Mouse (Mus musculus): ENCODE data around the gene Ammecr1. TPM values are rescaled to one million over a fixed set of nuclear protein-coding genes. Genes with fewer than 3 reads are reported as not detected.
A peak's percentile ranks its signal among the peaks of the same experiment; 100 is the strongest.

Ammecr1 gene
- total RNA-seq (2021): 1 to 10 TPM; 1.6 TPM
- long read RNA-seq, partial matches to known transcripts: 1 of 3 reads
- long read RNA-seq, other reads (novel, unspliced or antisense): 2 of 3 reads

DNA sequence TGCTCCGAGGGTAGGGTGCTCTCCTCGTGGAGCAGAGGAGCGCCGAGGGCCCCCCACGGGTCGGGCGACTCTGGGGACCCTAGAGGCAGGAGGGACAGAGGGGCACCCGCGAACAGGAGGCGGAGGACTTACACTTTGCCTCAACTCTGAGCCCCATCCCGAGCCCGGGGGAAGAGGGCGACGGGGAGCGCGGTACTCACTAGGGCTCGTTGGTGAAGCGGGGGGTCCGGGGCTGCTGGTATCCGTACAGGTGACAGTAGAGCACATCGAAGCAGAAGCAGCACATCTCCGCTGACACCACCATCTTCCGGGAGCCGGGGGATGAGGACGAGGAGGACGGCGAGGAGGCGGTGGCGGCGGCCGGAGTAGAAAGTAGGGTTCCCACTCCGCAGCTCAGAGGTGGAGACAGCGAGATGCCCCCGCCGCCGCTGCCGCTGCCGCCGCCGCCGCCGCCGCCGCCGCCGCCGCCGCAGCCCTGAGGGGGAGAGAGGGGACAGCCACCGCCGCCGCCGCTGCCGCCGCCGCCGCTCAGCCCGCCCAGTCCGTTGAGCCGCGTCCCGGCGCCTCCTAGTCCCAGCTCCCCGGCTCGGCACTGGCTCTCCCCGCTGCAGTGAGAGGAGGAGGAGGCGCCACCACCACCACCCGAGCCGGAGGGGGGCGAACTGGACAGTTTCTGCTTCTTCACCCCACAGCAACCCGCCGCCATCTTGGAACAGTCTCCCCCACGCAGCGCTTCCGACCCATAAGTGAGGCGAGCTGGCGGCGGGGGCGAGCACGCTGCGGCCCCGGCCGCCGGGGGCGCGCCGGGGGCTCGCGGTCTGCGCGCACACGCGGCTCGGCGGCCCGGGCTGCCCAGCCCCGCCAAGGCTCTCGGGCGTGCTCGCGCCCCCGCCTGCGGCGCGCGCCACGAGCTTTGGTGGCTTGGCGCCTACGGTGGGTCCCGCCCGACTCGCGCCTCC lies at the start of gene Ammecr1:
Gene Ammecr1, minus strand, starts transcription at position 721 of the 959 bp plus-strand sequence.
- peak; percentile 36 to 57 for DNase-seq (ENCODE audit: low spot score in 2 of 2)

DNA sequence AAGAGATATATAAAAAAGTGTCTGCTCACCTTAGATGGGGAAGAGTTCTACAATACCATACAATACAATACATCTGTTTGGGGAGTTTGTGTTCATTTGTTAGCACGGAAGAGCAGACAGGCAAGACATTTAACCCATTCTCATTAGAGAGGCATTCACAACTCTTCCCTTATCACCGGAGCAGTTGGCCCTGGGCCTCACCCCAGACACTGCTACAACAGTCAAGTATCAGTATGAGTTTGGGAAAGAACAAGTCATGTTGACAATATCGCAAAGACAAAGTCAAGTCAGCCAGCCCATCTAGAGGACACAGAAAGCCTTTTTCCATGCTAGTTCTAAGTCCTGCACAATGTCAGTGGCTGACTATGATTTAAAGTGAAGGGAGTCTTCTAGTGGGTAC lies 47.6 kb upstream of the Ammecr1 start:
- no peak for DNase-seq (ENCODE audit: low spot score in 2 of 2)

DNA sequence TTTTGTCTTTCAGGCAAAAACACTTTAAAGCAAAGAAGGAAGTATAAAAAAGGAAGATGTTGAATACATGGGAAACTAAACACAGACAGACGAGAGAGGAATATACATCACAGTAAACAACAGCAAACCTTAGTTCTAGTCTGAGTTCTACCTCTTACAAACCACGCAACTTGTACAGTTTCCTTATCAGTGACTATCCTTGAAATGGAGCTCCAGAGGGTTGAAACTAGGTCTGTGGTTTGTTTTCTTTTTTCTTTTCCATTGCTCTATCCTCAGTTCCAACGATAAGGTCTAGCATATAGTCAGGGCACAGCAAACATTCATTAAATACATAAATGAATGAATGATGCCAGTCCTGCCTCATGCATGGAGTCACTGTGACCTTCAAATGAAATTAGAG lies 45.8 kb upstream of the Ammecr1 start:
- DNase-seq (ENCODE audit: low spot score in 2 of 2): no peak

DNA sequence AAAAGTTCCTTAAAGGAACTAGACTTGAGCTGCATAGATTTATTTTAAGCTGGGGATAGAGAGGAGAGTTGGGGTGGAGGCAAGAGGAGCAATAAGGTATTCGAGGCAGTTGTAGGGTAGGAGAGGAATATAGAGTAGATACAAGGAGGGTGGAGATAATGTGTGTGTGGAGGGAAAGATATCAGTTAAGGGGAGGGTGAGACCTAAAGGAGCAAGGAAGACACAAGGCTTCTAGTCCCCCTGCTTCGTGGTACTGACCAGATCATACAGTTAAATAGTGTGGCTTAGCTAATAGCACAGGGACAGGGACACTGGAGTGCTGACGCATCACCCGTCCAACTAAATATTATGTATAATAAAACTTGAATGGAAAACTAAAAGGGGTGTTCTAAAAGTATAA lies 45.3 kb upstream of the Ammecr1 start:
- no peak for DNase-seq (ENCODE audit: low spot score in 2 of 2)

DNA sequence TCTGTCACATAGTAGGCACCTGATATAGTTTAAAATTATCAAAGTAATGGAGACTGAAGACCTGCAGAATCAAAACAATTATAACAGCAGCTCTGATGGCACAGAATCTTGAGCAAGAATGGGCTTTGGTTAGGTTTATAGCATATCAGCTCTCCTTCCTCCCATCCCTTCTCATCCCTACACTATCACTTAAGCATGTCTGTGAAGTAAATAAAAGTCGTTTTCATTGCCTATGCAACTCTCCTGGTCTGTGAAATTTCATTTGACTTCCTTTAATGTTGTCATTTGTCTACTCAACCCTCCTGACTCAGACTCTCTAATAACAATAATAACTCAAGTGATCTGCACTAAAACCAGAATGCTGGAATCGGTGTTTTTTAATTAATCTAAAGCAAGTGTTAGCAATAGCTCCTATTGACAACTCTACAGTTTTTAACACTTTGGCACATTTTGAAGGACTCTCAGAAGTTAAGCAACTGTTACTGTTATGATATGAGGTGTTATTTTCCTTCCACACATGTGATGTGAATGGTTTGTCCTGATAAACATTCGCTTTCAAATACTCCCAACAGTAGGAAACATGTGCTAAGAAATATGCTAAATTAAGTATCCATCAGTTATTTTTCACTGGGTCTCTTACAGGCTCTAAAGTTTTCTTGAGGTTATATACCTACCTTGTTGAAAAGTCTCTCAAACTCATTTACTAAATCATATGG lies 37.8 kb upstream of the Ammecr1 start:
- no peak for DNase-seq (ENCODE audit: low spot score in 2 of 2)

DNA sequence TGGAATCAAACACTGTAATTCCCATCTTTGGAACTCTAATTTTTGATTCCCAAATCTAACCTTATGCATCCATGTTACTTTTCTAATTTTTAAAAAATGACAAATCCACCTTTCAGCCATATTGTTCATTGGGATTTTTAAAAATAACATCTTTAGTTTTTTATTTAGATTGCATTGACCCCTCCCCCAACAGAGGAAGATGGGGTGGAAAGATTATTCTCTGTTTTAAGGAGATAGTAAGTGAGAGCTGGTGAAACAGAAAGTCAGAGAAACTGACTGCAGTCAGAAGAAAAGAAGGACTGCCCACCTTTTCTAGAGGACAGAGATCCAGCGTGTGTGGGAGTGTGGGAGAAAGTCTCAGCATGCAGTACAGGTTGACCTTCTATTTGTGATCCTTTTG lies 30.7 kb upstream of the Ammecr1 start:
- DNase-seq (ENCODE audit: low spot score in 2 of 2): no peak

DNA sequence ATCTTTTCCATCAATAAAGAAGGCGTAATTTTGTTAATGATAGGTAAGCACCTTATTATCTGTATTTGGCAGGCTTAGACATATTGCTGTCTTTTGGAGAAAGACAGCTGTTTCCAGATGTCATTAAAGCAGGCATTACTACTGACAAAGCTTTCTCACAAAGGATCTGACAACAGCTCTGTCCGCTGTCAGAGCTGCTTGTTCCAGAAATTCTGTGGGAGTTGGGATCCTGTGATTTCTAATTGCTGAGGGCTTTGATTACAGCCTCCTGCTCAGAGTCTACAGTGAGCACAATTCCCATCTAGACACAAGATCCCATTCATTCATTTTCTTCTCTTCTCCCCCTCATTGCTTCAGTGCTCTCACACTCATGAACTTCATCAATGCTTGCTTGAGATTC lies 28.0 kb upstream of the Ammecr1 start:
- DNase-seq (ENCODE audit: low spot score in 2 of 2): peak in 1 of 2 experiments; percentile 1

DNA sequence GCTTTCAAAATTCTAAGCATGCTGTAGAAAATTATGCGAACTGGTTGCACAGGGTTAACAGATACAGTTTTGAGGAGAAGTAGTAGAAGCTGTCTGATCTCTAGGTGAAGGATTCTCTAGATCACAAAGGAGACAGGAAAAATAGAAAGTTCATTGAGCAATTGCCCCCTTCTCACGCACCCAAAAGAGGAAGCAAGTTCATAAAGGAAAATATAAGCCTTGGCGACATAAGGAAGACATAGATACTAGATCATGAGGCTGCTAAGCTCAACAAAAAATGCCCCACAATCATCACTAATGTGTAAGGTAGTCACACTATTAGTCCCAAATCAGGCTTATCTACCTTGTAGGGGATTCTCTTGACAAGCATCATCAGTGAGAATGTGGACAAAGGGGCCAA lies 17.6 kb upstream of the Ammecr1 start:
- no peak for DNase-seq (ENCODE audit: low spot score in 2 of 2)

DNA sequence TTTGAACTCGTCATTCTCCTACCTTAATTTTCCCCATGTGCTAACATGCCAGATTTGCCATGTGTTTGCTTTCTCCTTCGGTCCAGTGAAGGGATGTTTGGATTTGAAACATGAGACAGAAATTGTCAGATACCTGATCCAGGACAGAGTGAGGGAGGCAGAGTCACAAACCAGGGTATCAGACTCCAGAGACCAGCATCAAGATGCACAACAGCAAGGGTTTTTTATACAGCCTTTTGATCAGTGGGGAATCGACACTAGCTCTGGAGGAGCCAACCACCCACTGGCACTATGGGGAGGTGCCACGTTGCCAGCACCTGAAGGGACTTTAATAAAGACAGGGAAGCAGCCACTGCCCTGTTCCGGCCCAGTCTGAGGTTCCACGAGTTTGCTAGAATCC lies 17.1 kb upstream of the Ammecr1 start:
- DNase-seq (ENCODE audit: low spot score in 2 of 2): no peak

DNA sequence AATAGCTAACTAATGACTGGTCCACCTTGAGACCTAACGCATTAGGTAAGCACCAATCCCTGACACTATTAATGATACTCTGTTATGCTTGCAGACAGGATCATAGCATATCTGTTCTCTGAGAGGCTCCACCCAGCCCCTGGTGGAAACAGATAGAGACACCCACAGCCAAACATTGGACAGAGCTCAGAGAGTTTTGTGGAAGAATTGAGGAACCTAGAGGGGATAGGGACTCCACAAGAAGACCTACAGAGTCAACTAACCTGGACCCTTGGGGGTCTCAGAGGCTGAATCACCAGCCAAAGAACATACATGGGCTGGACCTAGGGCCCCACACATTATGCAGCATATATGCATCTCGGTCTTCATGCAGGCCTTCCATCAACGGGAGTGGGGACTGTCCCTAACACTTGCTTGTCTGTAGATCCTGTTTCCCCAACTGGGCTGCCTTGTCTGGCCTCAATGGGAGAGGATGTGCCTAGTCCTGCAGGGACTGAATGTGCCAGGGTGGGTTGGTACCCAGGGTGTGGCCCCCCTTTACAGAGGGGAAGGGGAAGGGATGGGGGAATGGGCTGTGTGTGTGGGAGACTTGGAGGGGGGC lies 15.1 kb upstream of the Ammecr1 start:
- DNase-seq (ENCODE audit: low spot score in 2 of 2): no peak

DNA sequence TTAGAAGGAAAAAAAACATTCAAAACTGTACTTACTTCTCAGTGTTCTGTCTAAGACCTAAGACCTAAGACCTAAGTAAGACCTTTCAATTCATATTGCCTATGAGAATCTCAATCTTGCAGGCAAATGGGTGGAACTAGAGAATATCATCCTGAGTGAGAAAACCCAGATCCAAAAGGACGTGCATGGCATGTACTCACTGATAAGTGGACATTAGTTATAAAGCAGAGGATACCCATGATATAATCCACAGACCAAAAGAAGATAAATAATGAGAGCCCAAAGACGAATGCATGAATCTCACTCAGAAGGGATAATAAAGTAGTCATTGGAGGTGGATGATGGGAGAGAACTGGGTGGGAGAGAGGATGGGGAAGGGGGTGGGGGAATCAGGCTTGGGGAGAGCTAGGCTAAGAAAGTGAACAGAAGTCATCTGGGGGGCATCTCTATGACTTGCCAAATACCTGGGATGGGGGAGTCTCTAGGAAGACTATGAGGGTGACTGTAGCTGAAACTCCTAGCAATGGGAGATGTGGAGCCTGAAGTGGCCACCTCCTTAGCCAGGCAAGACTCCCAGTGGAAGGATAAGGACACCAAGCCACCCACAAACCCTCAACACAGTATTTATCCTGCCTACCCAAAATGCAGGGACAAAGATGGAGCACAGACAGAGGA lies 14.5 kb upstream of the Ammecr1 start:
- no peak for DNase-seq (ENCODE audit: low spot score in 2 of 2)

DNA sequence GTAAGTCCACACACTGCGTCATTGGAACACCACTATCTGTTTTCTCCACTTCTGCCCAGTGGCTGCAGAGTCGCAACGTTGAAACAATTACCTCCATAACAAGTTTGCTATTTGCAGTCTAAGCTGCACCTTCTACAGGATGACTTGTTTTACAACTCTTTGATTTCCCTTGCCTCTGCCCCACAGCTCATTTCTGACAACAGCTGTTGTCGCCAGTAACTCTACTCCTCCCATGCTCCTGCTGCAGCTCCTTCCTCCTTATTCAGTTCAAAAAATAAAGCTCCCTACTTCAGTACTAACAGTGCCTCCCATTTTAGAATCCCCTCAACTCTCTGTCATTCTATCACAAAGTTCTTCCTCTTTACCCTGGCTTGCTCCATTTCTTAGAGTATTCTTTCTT lies 12.7 kb upstream of the Ammecr1 start:
- no peak for DNase-seq (ENCODE audit: low spot score in 2 of 2)

DNA sequence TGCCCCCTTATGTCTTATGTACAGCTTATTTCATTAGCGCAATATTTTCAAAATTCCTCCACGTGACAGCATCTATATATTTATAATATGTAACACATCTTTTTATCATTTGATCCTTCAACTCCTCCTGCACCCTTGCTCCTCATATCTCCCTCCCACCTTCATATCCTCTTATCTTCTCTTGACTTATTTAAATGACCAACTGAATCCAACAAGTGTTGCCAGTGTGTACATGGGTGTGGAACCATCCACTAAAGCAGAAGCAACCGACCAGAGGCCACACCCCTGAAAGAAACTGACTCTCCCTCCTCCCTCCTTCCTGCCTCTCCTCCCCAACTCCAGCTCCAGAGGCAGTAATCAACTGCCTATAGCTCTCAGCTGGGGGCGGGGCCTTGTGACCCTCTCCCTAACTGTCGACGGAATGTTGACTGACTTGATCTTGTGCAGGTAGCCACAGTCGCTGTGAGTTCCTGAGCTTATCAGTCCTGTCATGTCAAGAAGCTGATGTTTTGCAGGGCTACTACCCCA lies 6.0 kb upstream of the Ammecr1 start:
- no peak for DNase-seq (ENCODE audit: low spot score in 2 of 2)

DNA sequence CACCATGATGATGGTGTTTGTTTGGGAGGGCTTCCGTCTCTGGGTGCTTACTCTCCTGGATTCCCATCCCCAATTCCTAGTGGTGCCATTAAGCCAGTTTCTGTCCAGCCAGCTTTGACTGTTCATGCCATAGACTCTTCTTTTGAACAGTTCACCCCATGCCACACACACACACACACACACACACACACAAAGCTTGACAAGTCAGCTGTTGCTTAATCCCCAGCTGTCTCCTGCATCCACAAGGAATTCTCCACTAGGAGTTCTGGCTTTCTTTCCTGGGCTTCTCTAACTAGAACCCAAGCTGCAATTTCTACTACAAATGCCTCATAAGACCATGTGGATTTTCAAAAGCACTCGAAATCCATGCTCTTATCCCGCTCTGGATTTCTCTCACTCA lies 5.2 kb upstream of the Ammecr1 start:
- no peak for DNase-seq (ENCODE audit: low spot score in 2 of 2)

DNA sequence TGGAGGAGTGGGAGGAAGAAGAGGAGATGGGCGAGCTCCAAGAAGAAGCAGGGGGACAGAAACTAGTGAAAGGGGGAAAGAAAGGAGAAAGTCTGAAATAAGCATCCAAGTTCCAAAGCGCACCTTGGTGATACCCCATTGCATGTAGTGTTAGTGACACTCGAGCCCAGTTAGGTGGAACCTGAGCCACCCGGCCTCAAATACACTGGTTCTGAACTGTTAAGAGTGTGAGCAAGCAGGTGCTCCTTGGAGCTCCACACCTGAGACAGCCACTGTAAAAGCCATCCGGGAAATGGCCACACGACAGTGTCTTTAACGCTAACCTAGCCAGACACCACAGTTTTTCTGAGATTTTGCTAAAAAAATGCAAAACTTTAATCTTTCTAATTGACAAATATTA lies 539 bp upstream of the Ammecr1 start:
- DNase-seq (ENCODE audit: low spot score in 2 of 2): no peak

DNA sequence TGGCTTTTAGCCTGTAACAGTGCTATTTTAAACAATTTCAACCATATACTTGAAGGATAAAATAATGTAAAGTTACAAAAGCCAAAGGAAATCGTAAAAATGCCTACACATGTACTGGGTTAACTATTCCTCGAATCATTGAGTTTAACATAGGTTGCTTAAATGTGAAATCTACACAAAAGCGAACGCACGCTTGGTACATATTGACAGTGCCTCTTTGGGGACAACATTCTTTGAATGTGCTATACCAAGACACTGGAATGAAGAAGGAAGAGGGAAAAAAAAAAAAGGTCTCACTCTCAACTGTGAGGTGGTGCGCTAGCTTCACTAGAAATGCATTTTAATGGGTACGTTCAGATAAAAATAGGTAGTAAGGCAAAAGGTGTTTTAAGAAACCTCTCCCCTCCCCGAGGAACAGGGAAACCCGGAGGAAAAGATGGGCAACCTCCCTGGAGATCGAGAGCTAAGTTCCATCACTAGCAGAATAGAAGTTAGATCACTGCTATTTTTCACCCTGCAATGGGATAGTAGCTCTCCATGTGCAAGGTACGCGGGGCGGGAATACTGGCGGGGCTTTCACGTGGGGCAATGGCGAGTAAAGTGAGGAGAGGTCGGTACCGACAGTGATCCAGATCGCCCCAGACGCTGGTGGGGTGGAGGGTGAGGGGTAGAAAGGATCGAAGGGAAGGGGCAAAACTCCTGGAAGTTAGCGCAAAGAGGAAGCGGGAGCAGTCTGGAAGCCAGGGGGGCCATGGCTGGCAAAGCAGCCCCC lies 1.1 kb downstream of the Ammecr1 start:
- DNase-seq (ENCODE audit: low spot score in 2 of 2): no peak

DNA sequence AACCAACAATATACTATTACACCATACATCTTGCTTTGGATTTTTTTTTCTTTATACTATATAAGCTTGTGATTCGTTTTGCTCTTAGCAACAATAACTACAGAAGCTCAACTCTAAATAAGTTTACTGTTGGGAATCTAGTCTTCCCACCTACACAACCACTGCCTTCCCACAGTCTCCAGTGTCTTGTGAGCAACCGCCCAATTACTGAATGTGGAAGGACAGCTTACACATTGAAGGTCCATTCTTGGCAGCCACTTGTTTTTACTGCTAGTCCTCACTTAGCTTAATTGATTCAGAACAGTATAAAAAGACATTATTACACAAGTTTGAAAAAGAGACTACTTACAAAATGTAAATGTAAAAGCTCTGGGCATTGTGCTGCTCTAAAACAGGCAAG lies 6.1 kb downstream of the Ammecr1 start:
- DNase-seq (ENCODE audit: low spot score in 2 of 2): no peak

DNA sequence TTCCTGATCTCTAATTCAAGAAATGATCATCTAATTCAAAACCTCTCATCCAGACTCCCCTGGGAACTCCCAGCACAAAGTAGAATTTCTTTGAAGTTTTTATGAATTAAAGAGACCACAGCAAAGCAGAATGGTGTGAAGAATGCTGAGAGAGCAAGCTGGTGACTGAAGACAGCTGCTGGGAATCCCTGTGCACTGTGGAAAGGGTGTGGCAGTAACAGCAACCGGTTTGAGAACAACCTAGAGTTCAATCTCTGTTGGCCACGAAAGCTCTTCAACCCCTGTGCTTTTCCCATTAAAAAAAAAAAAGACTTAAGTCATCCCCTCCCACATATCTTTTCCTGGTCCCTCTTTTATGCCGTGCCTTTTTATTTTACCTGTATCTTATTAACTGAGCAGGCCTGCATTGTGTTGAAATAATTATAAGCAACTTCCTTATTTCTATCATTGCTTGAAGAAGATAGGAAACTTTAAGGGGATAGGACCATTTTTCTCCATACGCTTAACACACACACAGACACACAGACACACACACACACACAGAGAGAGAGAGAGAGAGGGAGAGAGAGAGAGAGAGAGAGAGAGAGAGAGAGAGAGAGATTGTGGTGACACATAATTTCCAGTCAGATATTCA lies 6.7 kb downstream of the Ammecr1 start:
- DNase-seq (ENCODE audit: low spot score in 2 of 2): no peak

DNA sequence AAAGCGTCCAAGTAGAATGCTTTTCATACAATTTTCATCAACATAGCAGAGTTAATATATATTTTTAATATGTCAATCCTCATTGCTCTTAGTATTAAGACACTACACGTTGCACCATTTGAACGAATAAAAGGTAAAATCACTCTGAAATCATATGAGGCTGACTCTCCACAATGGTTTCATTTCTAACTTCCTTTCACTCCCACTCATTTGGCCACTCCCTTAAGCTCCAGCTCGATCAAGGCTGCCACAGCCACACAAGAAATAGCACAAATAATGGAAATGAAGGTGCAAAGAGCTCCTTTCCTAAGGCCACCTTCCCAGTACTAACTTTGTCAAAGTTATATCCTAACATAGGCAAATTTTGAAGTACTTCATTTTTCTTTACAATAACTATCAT lies 38.1 kb downstream of the Ammecr1 start:
- no peak for DNase-seq (ENCODE audit: low spot score in 2 of 2)

DNA sequence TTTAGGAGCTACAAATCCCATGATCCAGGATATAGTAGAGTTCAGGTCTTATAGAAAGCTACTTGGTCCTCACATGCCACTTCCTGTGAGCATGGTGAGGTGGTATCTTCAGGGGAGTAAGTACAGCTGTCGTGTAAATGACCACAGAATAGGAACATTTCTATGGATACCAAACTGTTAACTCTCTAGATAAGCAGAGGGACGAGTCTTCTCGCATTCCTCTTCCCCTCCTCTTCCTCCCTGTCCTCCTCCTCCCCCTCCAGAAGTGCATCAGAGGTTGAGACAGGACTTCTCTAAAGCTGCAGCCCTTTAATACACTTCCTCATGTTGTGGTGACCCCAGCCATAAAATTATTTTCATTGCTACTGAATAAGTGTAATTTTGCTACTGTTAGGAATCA lies 49.1 kb downstream of the Ammecr1 start:
- no peak for DNase-seq (ENCODE audit: low spot score in 2 of 2)

Data from layer of hippocampus, adult 18-20 months (tissue).